Mouse (Mus musculus) left cerebral cortex, adult 11 months (tissue): ENCODE data around the gene Polr1d.

Experiments
- DNase-seq: peaks from one replicate; pipeline ENCODE4 v3.0.0; 2022; ENCODE audit warnings: low spot score

Polr1d gene

DNA sequence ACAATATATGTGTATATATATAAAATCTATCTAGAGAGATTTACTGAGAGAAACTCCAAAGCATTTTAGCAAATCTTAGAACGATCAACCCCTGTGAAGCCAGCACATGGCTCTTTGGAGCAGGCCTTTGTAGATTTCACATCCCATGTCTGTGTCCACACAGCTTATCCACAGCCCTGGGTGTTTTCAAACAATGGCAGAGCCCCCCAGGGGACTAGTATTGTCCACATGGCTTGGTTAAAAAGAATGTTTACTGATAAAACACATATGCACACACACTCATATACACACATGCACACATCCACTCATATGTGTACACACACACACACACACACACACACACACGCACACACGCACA is 58.2 kb downstream of the Polr1d start:
- no peak for DNase-seq

DNA sequence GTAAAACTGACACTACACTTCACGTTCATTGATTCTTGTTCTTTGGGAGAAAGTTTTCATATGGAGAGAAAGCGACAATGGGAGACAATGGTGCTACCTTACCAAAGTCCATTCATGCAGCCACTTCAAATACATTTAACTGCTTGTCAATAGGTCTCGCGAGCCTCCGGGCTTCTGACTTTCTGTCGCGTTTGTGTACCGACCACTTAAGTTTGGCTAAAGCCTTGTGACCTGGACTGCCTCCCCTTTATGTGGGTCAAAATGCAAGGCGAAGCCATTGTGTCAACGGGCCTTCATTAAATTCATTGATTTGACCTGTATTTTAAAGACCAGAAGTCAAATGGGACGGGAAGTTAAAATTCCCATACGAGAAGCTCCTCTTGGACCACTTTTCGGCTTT is 59.1 kb downstream of the Polr1d start:
- DNase-seq: no peak

DNA sequence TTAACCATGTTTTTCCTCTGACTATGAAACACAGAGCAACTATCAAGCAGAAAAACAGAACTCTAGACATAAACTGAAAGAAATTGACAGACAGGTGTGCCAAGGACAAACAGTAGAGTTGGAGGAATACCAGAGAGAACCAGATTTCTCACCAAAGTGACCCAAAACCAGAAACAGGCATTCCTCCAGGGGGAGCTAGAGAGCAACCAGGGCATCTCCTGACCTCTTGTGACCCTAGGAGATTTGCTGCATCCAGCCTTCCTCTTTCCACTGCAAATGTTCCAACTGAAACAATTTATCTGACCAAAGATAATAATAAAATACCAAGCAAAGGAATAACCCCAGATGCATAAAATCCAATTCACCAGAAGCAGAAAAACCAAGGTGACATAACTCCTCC is 70.5 kb downstream of the Polr1d start:
- DNase-seq: no peak

DNA sequence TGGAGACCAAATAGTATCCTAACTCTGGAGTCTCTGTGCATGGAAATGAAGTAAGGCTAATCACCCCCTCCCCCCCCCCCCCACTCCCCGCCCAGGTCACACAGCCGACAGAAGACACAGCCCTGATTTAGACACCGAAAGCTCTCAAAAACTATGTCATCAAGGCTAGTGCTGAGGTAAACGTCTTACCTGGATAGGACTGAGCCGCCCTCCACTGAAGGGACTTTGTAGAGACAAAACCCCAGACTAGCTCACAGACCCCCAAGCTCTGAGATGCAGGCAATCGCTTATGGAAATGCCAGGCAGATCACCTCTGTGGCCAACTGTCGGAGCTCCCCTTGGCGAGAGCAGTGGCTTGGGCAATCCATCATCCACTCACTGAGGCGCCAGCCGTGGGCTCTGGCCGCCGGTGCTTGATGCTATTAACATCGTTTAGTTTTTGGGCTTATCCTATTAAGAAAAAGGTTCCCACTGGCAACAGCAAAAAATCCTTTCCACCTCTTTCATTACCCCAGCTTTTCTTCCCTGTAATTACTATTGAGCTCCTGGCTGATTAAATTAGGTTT is 78.0 kb downstream of the Polr1d start:
- DNase-seq: no peak

DNA sequence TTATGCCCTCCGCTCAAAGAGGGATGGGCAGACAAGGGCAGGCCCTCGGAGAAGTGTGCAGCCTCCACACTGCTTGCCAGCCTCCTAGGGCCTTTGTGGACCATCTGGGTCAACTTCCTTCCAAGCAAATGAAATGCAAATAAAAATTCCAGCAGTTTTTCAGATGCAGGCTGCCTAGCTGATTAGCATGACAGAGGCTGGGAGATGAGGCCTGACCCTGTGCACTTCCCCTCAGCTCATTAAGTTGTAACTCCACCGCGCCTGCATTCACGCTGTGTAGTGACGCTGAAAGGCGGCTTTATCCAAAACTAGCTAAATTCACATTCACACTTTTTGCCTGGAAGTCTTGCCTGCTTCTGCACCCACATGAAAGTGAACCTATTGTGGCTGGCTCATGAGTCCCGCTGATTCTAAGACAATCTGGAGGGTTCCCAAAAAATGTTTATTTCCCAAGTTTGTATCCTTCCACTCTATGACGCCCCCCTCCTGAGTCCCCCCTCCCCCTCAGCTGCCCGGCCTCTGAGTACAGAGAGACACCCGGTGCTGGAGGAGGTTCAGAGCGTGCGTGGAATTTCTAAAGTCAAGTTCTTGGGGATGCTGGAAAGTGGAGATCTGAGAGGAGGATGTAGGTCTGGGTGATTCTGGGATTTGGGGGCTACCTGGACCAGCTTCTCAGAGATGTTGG is 78.7 kb downstream of the Polr1d start:
- DNase-seq: no peak

DNA sequence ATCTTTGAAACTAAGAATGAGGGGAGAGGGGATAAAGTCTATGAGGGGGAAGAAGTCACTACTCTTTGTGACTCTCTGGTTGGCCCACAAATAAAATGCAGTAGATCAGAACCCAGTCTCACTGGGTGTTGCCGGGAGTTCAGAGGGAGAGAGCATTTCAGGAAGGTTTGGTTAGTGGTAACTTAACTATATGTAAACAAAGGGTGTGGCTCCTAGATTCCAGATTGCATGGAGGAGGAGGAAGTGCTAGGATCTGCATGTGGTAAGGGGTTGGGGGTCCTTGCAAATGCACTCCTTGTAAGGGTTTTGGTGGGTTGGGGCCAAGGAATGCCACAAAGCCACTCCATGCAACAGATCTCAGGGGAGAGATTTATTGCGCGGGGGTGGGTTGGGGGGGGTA is 79.5 kb downstream of the Polr1d start:
- no peak for DNase-seq

DNA sequence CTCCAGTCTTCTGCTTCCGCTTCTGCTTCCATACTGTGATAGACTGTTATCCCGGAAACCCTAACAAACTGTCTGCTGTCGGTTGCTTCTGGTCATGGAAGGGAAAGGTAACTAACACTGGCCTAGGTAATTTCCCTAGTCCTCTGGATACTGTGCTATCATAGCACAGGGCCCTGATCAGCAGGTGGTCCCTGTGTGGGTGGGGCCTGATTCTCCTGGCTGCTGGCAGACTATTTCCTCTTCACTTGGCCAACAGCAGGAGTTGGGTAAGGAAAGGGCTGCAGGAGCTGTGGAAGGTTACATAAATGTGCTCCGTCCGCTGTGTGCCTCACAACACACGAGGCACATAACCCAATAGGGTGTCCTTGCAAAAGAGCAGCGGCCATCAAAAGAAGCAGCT is 80.6 kb downstream of the Polr1d start:
- DNase-seq: no peak

DNA sequence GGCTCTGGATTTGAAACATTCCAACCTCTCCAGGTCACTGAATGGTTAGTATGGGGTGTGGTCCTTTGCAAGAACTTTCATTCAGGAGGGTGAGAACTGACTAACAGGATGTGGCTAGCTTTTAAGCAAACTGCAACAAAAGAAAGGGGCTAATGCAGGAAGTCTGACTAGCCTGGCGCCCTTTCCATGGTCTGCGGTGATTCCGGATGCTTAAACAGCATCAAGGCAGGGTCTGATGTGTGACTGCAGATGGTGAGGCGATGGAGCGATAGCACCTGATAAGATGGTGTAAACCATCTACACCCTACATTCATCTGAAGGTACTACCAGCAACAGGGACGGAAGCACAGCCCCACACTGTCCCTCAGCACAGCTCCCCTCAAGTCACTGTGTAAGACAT is 82.5 kb downstream of the Polr1d start:
- DNase-seq: no peak

DNA sequence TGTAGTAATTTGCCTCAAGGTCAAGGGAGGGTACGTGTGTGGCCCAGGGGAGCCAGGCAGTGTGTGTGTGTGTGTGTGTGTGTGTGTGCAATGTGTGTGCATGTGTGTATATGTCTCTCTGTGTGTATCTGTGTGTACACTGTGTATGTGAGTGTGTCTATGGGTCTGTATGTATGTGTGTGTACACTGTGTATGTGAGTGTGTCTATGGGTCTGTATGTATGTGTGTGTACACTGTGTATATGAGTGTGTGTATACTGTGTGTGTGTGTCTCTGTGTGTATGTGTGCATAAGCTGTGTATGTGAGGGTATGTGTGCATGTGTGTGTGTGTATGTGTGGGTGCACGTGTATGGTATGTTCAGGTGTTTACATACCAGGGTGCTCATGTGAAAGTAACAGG is 82.9 kb downstream of the Polr1d start:
- DNase-seq: no peak
